Mouse (Mus musculus) cortical plate, adult 2 months (tissue): ENCODE results near the gene Prss33.

Experiments
- CTCF ChIP-seq: fragments of 200-500 bp; IDR thresholded peaks from 2 replicates; pipeline ENCODE4 v1.5.1; 2011; ENCODE audit warnings: mild to moderate bottlenecking, control low read depth, low read length; ENCODE audit not compliant: insufficient read depth; ENCODE audit errors: extremely low read depth
- POLR2A ChIP-seq: fragments of 200-500 bp; IDR thresholded peaks from 2 replicates; pipeline ENCODE4 v1.6.1; 2011; ENCODE audit warnings: mild to moderate bottlenecking, low read length, control low read depth; ENCODE audit not compliant: insufficient read depth; ENCODE audit errors: extremely low read depth

- TF ChIP-seq CTCF: no peak
- no peak for TF ChIP-seq POLR2A
Measured at GRCm38 (mm10) chr17:23843141-23843811, 7.4 kb upstream of the Prss33 start.
